Mouse (Mus musculus): Measurements from ENCODE around the gene Mlycd. TPM values are rescaled to one million over a fixed set of nuclear protein-coding genes. Genes with fewer than 3 reads are reported as not detected.

The Mlycd gene
- total RNA-seq, 4 experiments from 2014 or later = 46.6 to 60.5 (median 54.6) TPM

Other genes starting within 250 kb of the Mlycd start
- 100 to 1,000 TPM; 183 to 208 (median 201) TPM for gene Hsbp1, start 50.4 kb upstream of the Mlycd start, total RNA-seq (2022)
- 100 to 1,000 TPM in 3 of 4 experiments, 10 to 100 TPM in 1; 77.7 to 149 (median 123) TPM for gene Osgin1, start 39.2 kb downstream of the Mlycd start, total RNA-seq (2022)
- gene Necab2, start 51.8 kb downstream of the Mlycd start, total RNA-seq (2022) = 10 to 100 TPM in 3 of 4 experiments, 1 to 10 TPM in 1; 9.9 to 13.7 (median 11.9) TPM
- under 1 TPM in 2 of 4 experiments, not detected in 2; 0.13 to 0.17 TPM for gene Slc38a8, start 106.8 kb downstream of the Mlycd start, total RNA-seq (2022)
- 100 to 1,000 TPM; 107 to 141 (median 126) TPM for gene Mbtps1, start 163.9 kb downstream of the Mlycd start, total RNA-seq (2022)
- gene Hsdl1, start 180.3 kb downstream of the Mlycd start, total RNA-seq (2022) = 10 to 100 TPM; 35.6 to 81.1 (median 56.8) TPM
- not detected for gene Dnaaf1, start 180.4 kb downstream of the Mlycd start, total RNA-seq (2022)
- gene Taf1c, start 210.3 kb downstream of the Mlycd start, total RNA-seq (2022) = 10 to 100 TPM; 13.1 to 16.3 (median 15.3) TPM
- not detected for gene Adad2, start 217.9 kb downstream of the Mlycd start, total RNA-seq (2022)
- gene Kcng4, start 240.8 kb downstream of the Mlycd start, total RNA-seq (2022) = 1 to 10 TPM in 2 of 4 experiments, under 1 TPM in 2; 0.58 to 1.5 (median 1.2) TPM

Measured in adrenal gland, adult 8-10 months (tissue).